Mouse (Mus musculus): ENCODE data around the gene Lmod3.

- TF ChIP-seq CTCF (IDR thresholded peaks at IDR 0.05) (no peak), EP300 (IDR thresholded peaks at IDR 0.05; ENCODE audit: insufficient read depth, low read depth, low read length) (no peak)
These were observed 36.8 kb upstream of the Lmod3 start for GRCm38 (mm10) chr6:97289316-97289820.

Data from heart, adult 2 months (tissue).